Mouse (Mus musculus): ENCODE measurements around the gene Synm. TPM values are rescaled to one million over a fixed set of nuclear protein-coding genes. Genes with fewer than 3 reads are reported as not detected.

Gene Synm
- total RNA-seq, 1 experiment from 2014 or later: not detected

DNA sequence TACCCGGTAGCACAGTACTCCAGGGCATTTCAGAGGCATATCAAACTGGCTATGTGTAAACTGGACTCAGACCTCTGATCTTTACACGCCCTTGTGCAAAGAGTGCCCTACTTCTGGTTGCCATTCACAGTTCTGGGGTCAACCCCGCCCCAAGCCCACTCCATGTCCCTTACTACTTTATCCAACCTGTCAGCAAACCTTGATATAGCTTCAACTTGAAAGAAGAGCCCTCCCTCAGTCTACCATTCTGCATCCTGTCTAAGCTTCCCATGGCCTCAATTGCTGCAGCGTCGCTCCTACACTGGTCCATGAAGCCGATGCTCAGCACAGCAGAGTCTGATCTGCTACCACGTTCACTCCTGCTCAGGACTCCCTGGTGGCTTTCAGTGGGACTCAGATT is 4.2 kb downstream of the Synm start:
- no peak for ATAC-seq (ENCODE audit: extremely low read depth, insufficient number of reproducible peaks, low FRiP score, poor library complexity, severe bottlenecking)

GRCm38 (mm10) chr7:67754606-67755005 is 4.9 kb downstream of the Synm start:
- no peak for ATAC-seq (ENCODE audit: extremely low read depth, insufficient number of reproducible peaks, low FRiP score, poor library complexity, severe bottlenecking)

GRCm38 (mm10) chr7:67749441-67750239 is 9.9 kb downstream of the Synm start:
- no peak for ATAC-seq (ENCODE audit: extremely low read depth, insufficient number of reproducible peaks, low FRiP score, poor library complexity, severe bottlenecking)

DNA sequence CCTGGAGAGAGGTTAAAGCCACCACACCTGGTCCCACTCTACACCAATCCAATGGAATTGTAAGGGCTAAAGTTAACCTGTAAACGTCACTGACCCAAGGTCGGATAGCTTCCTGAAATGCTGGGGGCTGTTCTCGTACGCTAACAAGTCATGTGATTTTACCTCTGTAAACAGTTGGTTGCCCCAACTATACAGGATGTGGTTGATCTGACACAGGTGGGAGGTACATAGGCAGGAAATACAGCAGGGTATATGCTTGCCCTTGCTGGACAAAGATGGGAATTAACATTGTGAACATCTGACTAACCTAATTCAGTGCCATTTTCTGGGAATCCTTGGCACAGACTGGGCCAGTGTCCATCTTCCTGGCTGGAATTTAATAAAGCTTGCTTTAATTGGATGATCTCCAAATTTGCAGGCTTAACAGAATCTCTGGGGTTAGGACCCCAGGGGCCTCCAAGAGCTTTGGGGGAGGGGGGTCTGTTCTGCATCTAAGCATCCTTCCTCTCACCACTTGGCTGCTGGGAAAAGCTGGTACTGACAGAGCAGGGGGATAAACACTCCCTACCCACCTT is 11.7 kb downstream of the Synm start:
- no peak for ATAC-seq (ENCODE audit: extremely low read depth, insufficient number of reproducible peaks, low FRiP score, poor library complexity, severe bottlenecking)

GRCm38 (mm10) chr7:67741706-67742105 is 17.8 kb downstream of the Synm start:
- ATAC-seq (ENCODE audit: extremely low read depth, insufficient number of reproducible peaks, low FRiP score, poor library complexity, severe bottlenecking): no peak

DNA sequence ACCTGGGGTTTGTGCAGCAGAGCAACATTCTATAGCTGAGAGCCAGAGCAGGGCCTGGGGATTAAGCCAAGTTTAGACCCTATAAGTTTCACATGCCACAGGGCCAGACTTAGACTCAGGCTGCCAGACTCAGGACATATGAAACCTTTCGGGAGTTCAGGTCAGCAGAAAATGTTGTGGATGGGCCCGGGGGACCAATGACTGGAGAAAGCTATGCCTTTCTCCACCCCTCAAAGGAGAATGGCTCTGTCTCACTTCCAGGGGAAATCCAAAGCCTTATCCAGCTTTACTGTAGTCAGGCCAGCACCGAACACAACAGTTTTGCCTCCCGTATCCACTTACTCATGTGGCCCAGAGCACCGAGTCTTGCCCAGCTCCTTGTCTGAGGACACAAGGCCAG is 18.7 kb downstream of the Synm start:
- no peak for ATAC-seq (ENCODE audit: extremely low read depth, insufficient number of reproducible peaks, low FRiP score, poor library complexity, severe bottlenecking)

GRCm38 (mm10) chr7:67740382-67740781 is 19.2 kb downstream of the Synm start:
- no peak for ATAC-seq (ENCODE audit: extremely low read depth, insufficient number of reproducible peaks, low FRiP score, poor library complexity, severe bottlenecking)

DNA sequence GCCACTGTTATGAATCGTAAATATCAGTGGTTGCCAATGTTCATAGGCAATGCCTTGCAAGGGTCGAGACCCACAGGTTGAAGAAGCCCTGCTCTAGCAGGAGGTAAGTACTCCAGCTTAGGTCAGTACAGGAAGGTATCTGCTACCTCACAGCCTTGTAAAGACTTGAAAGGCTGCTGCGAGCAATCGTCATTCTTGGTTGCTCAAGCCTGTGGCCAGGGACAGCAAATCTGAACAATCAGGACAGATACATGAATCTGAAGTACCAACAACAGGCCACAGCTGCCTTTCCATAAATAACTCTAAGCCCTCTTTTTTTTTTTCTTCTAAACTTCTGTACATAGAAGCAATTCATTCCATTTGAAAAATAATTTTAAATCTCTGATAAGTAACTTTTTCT is 27.3 kb downstream of the Synm start:
- ATAC-seq (ENCODE audit: extremely low read depth, insufficient number of reproducible peaks, low FRiP score, poor library complexity, severe bottlenecking): no peak

- no peak for ATAC-seq (ENCODE audit: extremely low read depth, insufficient number of reproducible peaks, low FRiP score, poor library complexity, severe bottlenecking)
Measured at GRCm38 (mm10) chr7:67730431-67731110, 29.0 kb downstream of the Synm start.

- ATAC-seq (ENCODE audit: extremely low read depth, insufficient number of reproducible peaks, low FRiP score, poor library complexity, severe bottlenecking): no peak
Measured at GRCm38 (mm10) chr7:67728809-67729208, 30.7 kb downstream of the Synm start.

- ATAC-seq (ENCODE audit: extremely low read depth, insufficient number of reproducible peaks, low FRiP score, poor library complexity, severe bottlenecking): no peak
Measured at GRCm38 (mm10) chr7:67728203-67728602, 31.3 kb downstream of the Synm start.

- ATAC-seq (ENCODE audit: extremely low read depth, insufficient number of reproducible peaks, low FRiP score, poor library complexity, severe bottlenecking): no peak
Measured at GRCm38 (mm10) chr7:67725016-67725415, 34.5 kb downstream of the Synm start.

- ATAC-seq (ENCODE audit: extremely low read depth, insufficient number of reproducible peaks, low FRiP score, poor library complexity, severe bottlenecking): no peak
Measured at GRCm38 (mm10) chr7:67724536-67724935, 35.0 kb downstream of the Synm start.

DNA sequence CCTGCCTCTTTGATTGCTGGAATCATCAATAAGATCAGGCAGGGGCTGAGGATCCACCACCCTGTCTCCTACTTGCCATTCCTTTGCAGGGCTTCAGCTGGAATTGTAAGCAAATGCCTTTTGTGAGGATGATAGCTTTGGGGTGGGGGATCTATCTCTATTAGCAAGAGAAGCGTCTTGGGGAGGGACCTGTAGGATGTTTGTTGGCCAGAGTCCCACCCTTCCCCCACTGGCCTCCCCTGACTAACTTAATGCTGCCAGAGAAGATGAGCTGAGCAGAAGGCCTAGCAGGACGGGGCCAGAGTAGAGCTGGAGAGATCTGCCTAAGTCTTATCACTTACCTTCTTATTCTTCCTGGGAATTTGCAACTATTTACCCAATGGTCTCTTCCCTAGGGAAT is 37.4 kb downstream of the Synm start:
- ATAC-seq (ENCODE audit: extremely low read depth, insufficient number of reproducible peaks, low FRiP score, poor library complexity, severe bottlenecking): no peak

GRCm38 (mm10) chr7:67718804-67719203 is 40.7 kb downstream of the Synm start:
- no peak for ATAC-seq (ENCODE audit: extremely low read depth, insufficient number of reproducible peaks, low FRiP score, poor library complexity, severe bottlenecking)

DNA sequence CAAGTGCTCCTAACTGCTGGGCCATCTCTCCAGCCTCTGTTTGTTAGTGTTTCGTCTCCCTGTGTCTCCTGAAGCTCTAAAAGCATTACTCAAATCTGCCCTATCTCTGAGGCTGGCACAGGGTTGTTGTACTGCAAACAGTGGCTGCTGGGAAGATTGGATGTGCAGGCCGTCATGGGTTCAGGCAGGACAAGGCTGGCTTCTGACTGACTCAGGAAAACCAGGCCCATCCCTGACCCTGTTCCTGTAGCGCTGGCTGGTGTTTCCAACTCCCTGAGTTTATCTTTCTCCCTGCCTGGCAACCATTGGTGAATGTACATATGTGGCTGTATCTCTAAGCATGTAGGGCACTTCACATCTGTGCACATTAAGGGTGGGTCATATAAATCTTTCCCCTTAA is 42.0 kb downstream of the Synm start:
- no peak for ATAC-seq (ENCODE audit: extremely low read depth, insufficient number of reproducible peaks, low FRiP score, poor library complexity, severe bottlenecking)

- no peak for ATAC-seq (ENCODE audit: extremely low read depth, insufficient number of reproducible peaks, low FRiP score, poor library complexity, severe bottlenecking)
Measured at GRCm38 (mm10) chr7:67716925-67717324, 42.6 kb downstream of the Synm start.

DNA sequence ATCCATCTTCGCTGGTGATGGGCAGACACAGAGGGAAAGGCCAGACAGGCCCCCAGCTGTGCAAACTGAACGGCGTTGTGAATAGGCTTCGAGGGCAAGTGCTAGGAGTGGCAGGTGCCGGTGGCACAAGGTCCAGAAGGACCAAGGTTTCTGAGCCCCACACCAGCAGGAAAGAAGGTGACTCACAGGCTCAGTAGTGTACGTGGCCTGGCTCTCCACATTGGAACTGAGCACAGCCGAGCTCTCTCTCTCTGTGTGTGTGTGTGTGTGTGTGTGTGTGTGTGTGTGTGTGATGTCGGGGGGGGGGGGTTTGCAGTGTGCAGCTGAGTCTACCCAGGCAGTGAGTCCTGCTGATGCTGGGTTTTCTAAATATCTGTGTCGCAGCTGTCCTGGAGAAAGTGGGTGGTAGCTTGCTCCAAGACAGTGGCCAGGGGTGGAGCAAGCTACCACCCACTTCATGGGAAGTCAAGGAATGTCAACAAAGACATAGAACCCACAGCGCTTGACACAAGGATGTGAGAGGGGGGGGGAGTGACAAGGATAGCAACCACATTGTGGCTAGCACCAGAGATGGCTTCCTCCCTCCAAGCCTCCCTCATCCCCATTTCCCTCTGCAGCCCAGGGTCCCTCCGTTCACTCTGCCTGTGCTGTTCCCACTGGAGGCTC is 43.2 kb downstream of the Synm start:
- no peak for ATAC-seq (ENCODE audit: extremely low read depth, insufficient number of reproducible peaks, low FRiP score, poor library complexity, severe bottlenecking)

DNA sequence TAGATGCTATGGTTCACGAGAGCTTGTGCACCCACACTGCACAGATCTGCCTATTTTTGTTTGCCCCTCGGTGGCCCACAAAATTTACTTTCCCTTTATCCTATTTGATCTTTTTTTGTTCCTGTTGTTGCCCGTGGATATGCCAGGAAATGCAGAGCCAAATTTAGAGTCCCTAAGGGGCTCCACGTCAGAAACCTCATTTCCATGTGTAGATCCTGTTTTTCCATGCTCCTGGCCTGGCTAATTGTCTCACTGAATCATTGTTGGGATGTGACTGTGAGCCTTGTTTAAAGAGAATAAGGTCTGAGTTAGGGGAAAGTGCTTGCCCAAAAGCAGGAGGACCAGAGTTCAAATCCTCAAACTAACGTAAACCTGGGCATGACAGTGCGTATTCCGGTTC is 44.4 kb downstream of the Synm start:
- ATAC-seq (ENCODE audit: extremely low read depth, insufficient number of reproducible peaks, low FRiP score, poor library complexity, severe bottlenecking): no peak

Measured in neutrophil, adult 5-6 weeks (primary cell).